In the genomic region with DNA sequence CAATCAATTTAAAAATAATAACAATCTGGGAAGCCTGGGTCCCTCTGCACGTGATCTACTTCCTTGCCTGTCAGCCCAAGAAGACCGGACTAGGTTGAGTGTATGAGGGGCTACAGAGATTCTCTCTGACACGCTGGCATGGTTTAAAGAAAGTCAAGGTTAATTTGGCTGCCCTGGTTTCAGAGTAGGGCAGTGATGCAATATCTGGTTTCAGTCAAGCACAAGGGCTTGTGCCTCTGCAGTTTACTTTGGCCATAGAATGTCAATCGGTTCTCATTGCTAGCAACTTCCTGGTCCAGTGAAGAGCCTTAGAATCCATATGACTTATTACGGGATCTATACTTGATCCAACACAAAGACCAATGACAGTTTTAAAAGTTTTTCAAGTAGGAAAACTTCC, we compare ENCODE assay signal across 27 mouse cellular contexts.
DNase-seq lines count a peak whose midpoint lies in the region; ATAC-seq and TF ChIP-seq lines count a peak whose summit lies in the region.
"Had no signal": no experiment of that assay in that cellular context is flagged by ENCODE, and none has a peak within 500 bp of the region (broad histone marks: within the 10 kb centered on the region; RNA-seq: fewer than 3 reads in every experiment).

No protein-coding gene starts in this region.

- no peak for DNase-seq in kidney, postnatal 4 days
- DNase-seq in liver, adult 2 months (ENCODE audit: extremely low read depth, low read depth, low spot score), result peak; percentile 91
- no peak for DNase-seq in liver
- DNase-seq in lung, postnatal 25 days (ENCODE audit: low spot score), result no peak
- DNase-seq in stomach, postnatal 0 days (ENCODE audit: low spot score), result no peak
- DNase-seq: adrenal gland, postnatal 25 days; cerebellum, adult 18-20 months; cerebellum, postnatal 10 days; gastrocnemius, adult 2 months; gastrocnemius, postnatal 36 days; heart, adult 18-20 months; heart, postnatal 10 days; layer of hippocampus, adult 9-11 months; right cerebral cortex, postnatal 25 days; thymus, adult 18-20 months; thymus, postnatal 25 days had no signal

- H3K4me2 ChIP-seq in kidney, embryonic 14.5 days (replicated peaks; ENCODE audit: low read depth, low read length), result no peak overlapping the region
- H3K4me2 ChIP-seq in lung, embryonic 15.5 days, result no peak overlapping the region
- H3K4me2 ChIP-seq in stomach, postnatal 0 days (replicated peaks; ENCODE audit: low read depth), result no peak overlapping the region
- H3K4me2 ChIP-seq: heart, embryonic 13.5 days; hindbrain, embryonic 14.5 days had no signal

- H3K27me3 ChIP-seq in kidney, embryonic 14.5 days (ENCODE audit: control insufficient read depth, insufficient read depth, low read length), result no peaks in the 10 kb centered on the region
- H3K27me3 ChIP-seq in liver, adult 2 months (ENCODE audit: control insufficient read depth, insufficient read depth, low read length), result no peaks in the 10 kb centered on the region
- no peaks in the 10 kb centered on the region for H3K27me3 ChIP-seq in lung, embryonic 15.5 days
- no peaks in the 10 kb centered on the region for H3K27me3 ChIP-seq in stomach, postnatal 0 days (ENCODE audit: control insufficient read depth, insufficient read depth, low read length)
- H3K27me3 ChIP-seq: heart, embryonic 13.5 days had no signal

- peaks cover 5% of the 10 kb centered on the region; the same call in 1 of the 2 replicates for H3K79me2 ChIP-seq in liver, adult 2 months (ENCODE audit: control insufficient read depth, insufficient read depth, low read length)

- no peak for TF ChIP-seq EP300 in stomach, postnatal 0 days (optimal IDR thresholded peaks at IDR 0.05)

- no peak for TF ChIP-seq CTCF in liver, adult 2 months (IDR thresholded peaks at IDR 0.05; ENCODE audit: low read depth, low read length)
- TF ChIP-seq CTCF in stomach, postnatal 0 days (IDR thresholded peaks at IDR 0.05; ENCODE audit: low read depth), result no peak

- H3K9ac ChIP-seq in kidney, embryonic 14.5 days (ENCODE audit: low read depth, low read length), result no peak overlapping the region
- no peak overlapping the region for H3K9ac ChIP-seq in liver, adult 2 months (ENCODE audit: low read depth, low read length)
- H3K9ac ChIP-seq in lung, embryonic 15.5 days, result no peak overlapping the region
- H3K9ac ChIP-seq in stomach, postnatal 0 days (ENCODE audit: low read length), result no peak overlapping the region
- H3K9ac ChIP-seq: heart, embryonic 13.5 days; hindbrain, embryonic 14.5 days; liver, embryonic 14.5 days had no signal

- no peak for ATAC-seq in kidney, embryonic 14.5 days (ENCODE audit: low FRiP score, low TSS enrichment)
- no peak for ATAC-seq in lung, embryonic 15.5 days (ENCODE audit: borderline replicate concordance, extremely low read depth, low FRiP score, low TSS enrichment)
- no peak for ATAC-seq in stomach, postnatal 0 days (ENCODE audit: low FRiP score, low TSS enrichment)
- ATAC-seq: CD4-positive, CD25-positive, alpha-beta regulatory T cell, adult 4 months; forebrain, embryonic 16.5 days; intestine, postnatal 0 days; midbrain, embryonic 16.5 days had no signal

- no peaks in the 10 kb centered on the region for H3K9me3 ChIP-seq in kidney, embryonic 14.5 days (ENCODE audit: control insufficient read depth, low read length)
- H3K9me3 ChIP-seq in lung, embryonic 15.5 days, result no peaks in the 10 kb centered on the region
- H3K9me3 ChIP-seq in stomach, postnatal 0 days (ENCODE audit: control insufficient read depth, low read length), result no peaks in the 10 kb centered on the region
- H3K9me3 ChIP-seq: heart, embryonic 13.5 days; midbrain, embryonic 10.5 days had no signal

- H3K4me3 ChIP-seq in kidney, embryonic 14.5 days (ENCODE audit: low read length), result no peak overlapping the region
- H3K4me3 ChIP-seq in liver, adult 2 months (ENCODE audit: insufficient read depth, low read depth, low read length), result no peak overlapping the region
- H3K4me3 ChIP-seq in lung, embryonic 15.5 days, result no peak overlapping the region
- no peak overlapping the region for H3K4me3 ChIP-seq in stomach, postnatal 0 days (ENCODE audit: low read depth, low read length)
- H3K4me3 ChIP-seq: erythroblast, embryonic 14.5 days; gastrocnemius, adult 2 months; heart, embryonic 13.5 days; midbrain, embryonic 10.5 days had no signal

- H3K27ac ChIP-seq in kidney, embryonic 14.5 days (ENCODE audit: low read depth, low read length), result peak overlapping the region; percentile 26; the same call in 1 of the 2 replicates
- H3K27ac ChIP-seq in liver, adult 2 months (replicated peaks; ENCODE audit: insufficient read depth, low read depth, low read length), result peak overlapping the region; percentile 58
- H3K27ac ChIP-seq in lung, embryonic 15.5 days, result 0 out of 2 replicates have a peak overlapping the region, but pooled peaks have one; percentile 5
- H3K27ac ChIP-seq in stomach, postnatal 0 days (replicated peaks), result 0 out of 2 replicates have a peak overlapping the region, but pooled peaks have one; percentile 24
- H3K27ac ChIP-seq: gastrocnemius, adult 2 months; heart, embryonic 13.5 days; hindbrain, embryonic 14.5 days; liver, embryonic 14.5 days; midbrain, embryonic 10.5 days had no signal

- H3K4me1 ChIP-seq in kidney, embryonic 14.5 days (ENCODE audit: control insufficient read depth, insufficient read depth, low read length), result 0 out of 2 replicates have a peak, but pooled peaks cover 4% of the 10 kb centered on the region
- peaks cover 11% of the 10 kb centered on the region for H3K4me1 ChIP-seq in liver, adult 2 months (ENCODE audit: control insufficient read depth, insufficient read depth, low read length)
- peaks cover 15% of the 10 kb centered on the region; the same call in 1 of the 2 replicates for H3K4me1 ChIP-seq in lung, embryonic 15.5 days
- H3K4me1 ChIP-seq in stomach, postnatal 0 days (replicated peaks; ENCODE audit: control insufficient read depth, insufficient read depth), result no peaks in the 10 kb centered on the region

- no peak for TF ChIP-seq POLR2A in liver, adult 2 months (IDR thresholded peaks at IDR 0.05; ENCODE audit: extremely low read depth, insufficient read depth, low read length)

- WGBS in kidney, embryonic 14.5 days, result 68% methylated on average over 5 of the region's 5 CpGs
- WGBS in liver, adult 2 months, result 24% methylated on average over 5 of the region's 5 CpGs
- WGBS in lung, embryonic 15.5 days, result 70% methylated on average over 5 of the region's 5 CpGs
- WGBS in stomach, postnatal 0 days, result 75% methylated on average over 5 of the region's 5 CpGs

- no peaks in the 10 kb centered on the region for H3K36me3 ChIP-seq in kidney, embryonic 14.5 days (ENCODE audit: control insufficient read depth, insufficient read depth, low read length)
- H3K36me3 ChIP-seq in liver, adult 2 months (ENCODE audit: control insufficient read depth, insufficient read depth, low read length), result peaks cover 1% of the 10 kb centered on the region; the same call in 1 of the 2 replicates
- H3K36me3 ChIP-seq in lung, embryonic 15.5 days, result no peaks in the 10 kb centered on the region
- no peaks in the 10 kb centered on the region for H3K36me3 ChIP-seq in stomach, postnatal 0 days (ENCODE audit: control insufficient read depth, insufficient read depth, low read length)
- H3K36me3 ChIP-seq: midbrain, embryonic 10.5 days had no signal

Comparison
In these comparisons a context has a peak if more than half of its experiments do, and no peak if none do; other contexts are left out.
1. H3K27ac ChIP-seq: peak in every context shown above with its lines; median percentile 58 in liver, adult 2 months; 26 in kidney, embryonic 14.5 days; 24 in stomach, postnatal 0 days; 5 in lung, embryonic 15.5 days.